In the genomic region with DNA sequence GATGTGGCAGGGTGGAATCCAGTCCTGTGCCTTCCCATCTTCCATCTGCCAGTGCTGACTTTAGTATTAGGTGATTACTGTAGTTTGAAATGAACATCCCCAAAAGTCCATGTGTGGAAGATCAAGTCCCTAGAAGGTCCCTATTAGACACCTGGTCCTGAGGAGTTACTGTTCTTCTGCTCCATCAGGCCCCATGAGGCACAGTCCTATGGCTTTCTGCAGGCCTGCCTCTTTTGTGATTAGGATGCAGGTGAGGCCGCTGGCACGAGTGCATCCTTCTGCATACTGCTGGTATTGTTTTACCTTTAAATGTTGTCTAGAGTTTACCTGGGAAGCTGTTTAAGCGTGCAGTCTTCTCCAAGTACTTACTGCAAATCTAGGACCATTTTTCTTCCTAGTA, we compare ENCODE assay signal across 25 mouse cellular contexts. TPM values are rescaled to one million over a fixed set of nuclear protein-coding genes. Genes with fewer than 3 reads are reported as not detected.
A peak's percentile ranks its signal among the peaks of the same experiment; 100 is the strongest.
DNase-seq lines count a peak whose midpoint lies in the region; ATAC-seq lines count a peak whose summit lies in the region.
"Had no signal": no experiment of that assay in that cellular context is flagged by ENCODE, and none has a peak within 500 bp of the region (broad histone marks: within the 10 kb centered on the region; RNA-seq: fewer than 3 reads in every experiment).

No protein-coding gene starts in this region.

- H3K9me3 ChIP-seq in heart, embryonic 10.5 days = no peaks in the 10 kb centered on the region
- H3K9me3 ChIP-seq in neural tube, embryonic 13.5 days = no peaks in the 10 kb centered on the region
- H3K9me3 ChIP-seq in limb, embryonic 10.5 days (replicated peaks) = no peaks in the 10 kb centered on the region
- H3K9me3 ChIP-seq in neural tube, embryonic 15.5 days (replicated peaks) = no peaks in the 10 kb centered on the region
- H3K9me3 ChIP-seq: embryonic facial prominence, embryonic 12.5 days; embryonic facial prominence, embryonic 15.5 days; forebrain, embryonic 12.5 days; heart, embryonic 13.5 days; hindbrain, embryonic 13.5 days had no signal

- no peak overlapping the region for H3K4me2 ChIP-seq in neural tube, embryonic 13.5 days
- no peak overlapping the region for H3K4me2 ChIP-seq in neural tube, embryonic 15.5 days
- H3K4me2 ChIP-seq: embryonic facial prominence, embryonic 12.5 days; embryonic facial prominence, embryonic 15.5 days; forebrain, embryonic 12.5 days; heart, embryonic 13.5 days; hindbrain, embryonic 13.5 days had no signal

- intact Hi-C loops in heart, postnatal 25 days (cut with DNase I) = no loop called here

- DNase-seq in heart, embryonic 10.5 days (ENCODE audit: low spot score) = peak; percentile 55
- DNase-seq in heart, postnatal 25 days (ENCODE audit: low spot score) = no peak
- DNase-seq in neural tube, embryonic 10.5 days (ENCODE audit: extremely low spot score, low spot score) = no peak
- DNase-seq in limb, embryonic 10.5 days (ENCODE audit: low spot score) = peak; percentile 22
- DNase-seq: adrenal gland, adult 2 months; adrenal gland, postnatal 14 days; cerebellum, adult 11 months; cerebellum, adult 2 months; cerebellum, adult 9-11 months; cerebellum, postnatal 25 days; gastrocnemius, postnatal 10 days; gastrocnemius, postnatal 36 days; heart, postnatal 14 days had no signal

- peaks cover 23% of the 10 kb centered on the region for H3K4me1 ChIP-seq in heart, embryonic 10.5 days
- peaks cover 24% of the 10 kb centered on the region for H3K4me1 ChIP-seq in neural tube, embryonic 13.5 days (replicated peaks)
- peaks cover 14% of the 10 kb centered on the region for H3K4me1 ChIP-seq in limb, embryonic 10.5 days
- H3K4me1 ChIP-seq in neural tube, embryonic 15.5 days = peaks cover 10% of the 10 kb centered on the region
- H3K4me1 ChIP-seq: forebrain, embryonic 12.5 days had no signal

- no peak for ATAC-seq in neural tube, embryonic 13.5 days (ENCODE audit: low read depth)
- ATAC-seq in neural tube, embryonic 15.5 days (ENCODE audit: low FRiP score) = no peak
- ATAC-seq: CD4-positive, CD25-positive, alpha-beta regulatory T cell, adult 4 months; forebrain, embryonic 16.5 days; hindbrain, postnatal 0 days; inflammation-experienced regulatory T-cells, adult 6 months had no signal

- no peak overlapping the region for H3K4me3 ChIP-seq in heart, embryonic 10.5 days
- no peak overlapping the region for H3K4me3 ChIP-seq in neural tube, embryonic 13.5 days
- H3K4me3 ChIP-seq in limb, embryonic 10.5 days = no peak overlapping the region
- H3K4me3 ChIP-seq in neural tube, embryonic 15.5 days (replicated peaks) = no peak overlapping the region
- H3K4me3 ChIP-seq: embryonic facial prominence, embryonic 12.5 days; embryonic facial prominence, embryonic 15.5 days; forebrain, embryonic 12.5 days; heart, embryonic 13.5 days; hindbrain, embryonic 13.5 days had no signal

- 85% methylated on average over 3 of the region's 3 CpGs for WGBS in heart, embryonic 10.5 days
- WGBS in neural tube, embryonic 13.5 days = 82% methylated on average over 3 of the region's 3 CpGs
- WGBS in limb, embryonic 10.5 days = 92% methylated on average over 3 of the region's 3 CpGs
- WGBS in neural tube, embryonic 15.5 days = 90% methylated on average over 3 of the region's 3 CpGs

- H3K9ac ChIP-seq in neural tube, embryonic 13.5 days = no peak overlapping the region
- no peak overlapping the region for H3K9ac ChIP-seq in neural tube, embryonic 15.5 days (replicated peaks)
- H3K9ac ChIP-seq: embryonic facial prominence, embryonic 12.5 days; embryonic facial prominence, embryonic 15.5 days; forebrain, embryonic 12.5 days; heart, embryonic 13.5 days; hindbrain, embryonic 13.5 days had no signal

- peaks cover 11% of the 10 kb centered on the region; the same call in 1 of the 2 replicates for H3K27me3 ChIP-seq in heart, embryonic 10.5 days (ENCODE audit: insufficient read depth, poor library complexity, severe bottlenecking)
- no peaks in the 10 kb centered on the region for H3K27me3 ChIP-seq in neural tube, embryonic 13.5 days
- peaks cover 11% of the 10 kb centered on the region; the same call in 1 of the 2 replicates for H3K27me3 ChIP-seq in limb, embryonic 10.5 days (ENCODE audit: low read depth, poor library complexity, severe bottlenecking)
- no peaks in the 10 kb centered on the region for H3K27me3 ChIP-seq in neural tube, embryonic 15.5 days (replicated peaks)
- H3K27me3 ChIP-seq: embryonic facial prominence, embryonic 12.5 days; embryonic facial prominence, embryonic 15.5 days; forebrain, embryonic 12.5 days; hindbrain, embryonic 13.5 days had no signal

- no peaks in the 10 kb centered on the region for H3K36me3 ChIP-seq in heart, embryonic 10.5 days
- no peaks in the 10 kb centered on the region for H3K36me3 ChIP-seq in neural tube, embryonic 13.5 days
- no peaks in the 10 kb centered on the region for H3K36me3 ChIP-seq in limb, embryonic 10.5 days
- H3K36me3 ChIP-seq in neural tube, embryonic 15.5 days = no peaks in the 10 kb centered on the region
- H3K36me3 ChIP-seq: embryonic facial prominence, embryonic 12.5 days; embryonic facial prominence, embryonic 15.5 days; forebrain, embryonic 12.5 days; heart, embryonic 13.5 days; hindbrain, embryonic 13.5 days had no signal

- H3K27ac ChIP-seq in heart, embryonic 10.5 days = no peak overlapping the region
- H3K27ac ChIP-seq in neural tube, embryonic 13.5 days (replicated peaks) = 0 out of 2 replicates have a peak overlapping the region, but pooled peaks have one; percentile 54
- H3K27ac ChIP-seq in limb, embryonic 10.5 days = no peak overlapping the region
- peak overlapping the region; percentile 41; the same call in 1 of the 2 replicates for H3K27ac ChIP-seq in neural tube, embryonic 15.5 days (replicated peaks)
- H3K27ac ChIP-seq: embryonic facial prominence, embryonic 12.5 days; embryonic facial prominence, embryonic 15.5 days; forebrain, embryonic 12.5 days; heart, embryonic 13.5 days; hindbrain, embryonic 13.5 days; hindbrain, postnatal 0 days had no signal

RNA-seq across cellular contexts. Expression of a gene that starts 21.6 kb away (rescaled TPM):
- polyA plus RNA-seq in heart, embryonic 10.5 days (2016; fragmentation: Nextera tagmentation; extraction: Ambion mirVana) = 5.7 and 6.1 TPM in 2 replicates
- 1 to 10 TPM; 3.1 to 3.2 TPM for total RNA-seq in heart, postnatal 25 days (2021)
- 2.0 and 2.6 TPM in 2 replicates for polyA plus RNA-seq in neural tube, embryonic 13.5 days (2015; fragmentation: Nextera tagmentation; extraction: Ambion mirVana)
- polyA plus RNA-seq in limb, embryonic 10.5 days (2016; fragmentation: Nextera tagmentation; extraction: Ambion mirVana) = 4.2 and 4.5 TPM in 2 replicates
- polyA plus RNA-seq in neural tube, embryonic 15.5 days (2015; fragmentation: Nextera tagmentation; extraction: Ambion mirVana) = 1.3 and 2.6 TPM in 2 replicates
- total RNA-seq: MEL had no signal

Comparison
In these comparisons a context has a peak if more than half of its experiments do, and no peak if none do; other contexts are left out.
1. DNase-seq: peak in heart, embryonic 10.5 days (single experiment) and limb, embryonic 10.5 days (single experiment); none in heart, postnatal 25 days (single experiment) and neural tube, embryonic 10.5 days (single experiment).
2. H3K27ac ChIP-seq: peak in neural tube, embryonic 13.5 days (single experiment) and neural tube, embryonic 15.5 days (single experiment); none in heart, embryonic 10.5 days (single experiment) and limb, embryonic 10.5 days (single experiment).